In the genomic region with DNA sequence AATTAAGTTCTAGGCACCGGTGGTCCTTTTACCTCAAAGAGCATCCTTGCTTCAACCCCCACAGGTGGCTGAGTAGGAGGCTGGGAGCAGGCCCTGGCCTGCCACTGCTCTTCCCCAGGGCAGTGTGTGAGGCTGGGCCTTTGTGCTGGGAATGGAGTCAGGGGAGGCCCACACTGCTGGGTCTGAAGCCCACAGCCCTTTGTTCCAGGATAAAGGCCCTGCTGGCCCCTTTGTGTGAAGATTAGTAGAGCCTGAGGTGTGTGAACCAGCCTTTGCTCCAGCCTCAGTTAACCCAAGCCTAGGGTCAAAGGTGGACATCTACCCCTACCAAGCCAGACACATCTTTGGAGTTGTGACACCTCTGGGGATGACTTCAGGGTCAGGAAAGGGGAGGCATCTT, we compare ENCODE assay signal across 14 mouse cellular contexts. TPM values are rescaled to one million over a fixed set of nuclear protein-coding genes. Genes with fewer than 3 reads are reported as not detected.
A peak's percentile ranks its signal among the peaks of the same experiment; 100 is the strongest.
DNase-seq lines count a peak whose midpoint lies in the region; ATAC-seq lines count a peak whose summit lies in the region.
"Had no signal": no experiment of that assay in that cellular context is flagged by ENCODE, and none has a peak within 500 bp of the region (broad histone marks: within the 10 kb centered on the region; RNA-seq: fewer than 3 reads in every experiment).

No protein-coding gene starts in this region.

- H3K36me3 ChIP-seq in kidney, embryonic 16.5 days (ENCODE audit: insufficient read depth, low read length) = peaks cover 16% of the 10 kb centered on the region
- H3K36me3 ChIP-seq in embryonic facial prominence, embryonic 14.5 days (ENCODE audit: control insufficient read depth, insufficient read depth, low read length) = peaks cover 49% of the 10 kb centered on the region
- peaks cover 39% of the 10 kb centered on the region; the same call in 1 of the 2 replicates for H3K36me3 ChIP-seq in stomach, embryonic 14.5 days (ENCODE audit: control insufficient read depth, insufficient read depth, low read length)

- H3K4me3 ChIP-seq in kidney, embryonic 16.5 days (ENCODE audit: low read length) = no peak overlapping the region
- no peak overlapping the region for H3K4me3 ChIP-seq in embryonic facial prominence, embryonic 14.5 days (ENCODE audit: low read depth, low read length)
- no peak overlapping the region for H3K4me3 ChIP-seq in stomach, embryonic 14.5 days (ENCODE audit: low read depth, low read length)

- 61% methylated on average over 1 of the region's 1 CpGs for WGBS in kidney, embryonic 16.5 days
- WGBS in embryonic facial prominence, embryonic 14.5 days = 0% methylated on average over 1 of the region's 1 CpGs
- 30% methylated on average over 1 of the region's 1 CpGs for WGBS in stomach, embryonic 14.5 days

- no peak for DNase-seq in kidney, adult 9 months
- peak; percentile 49 for DNase-seq in embryo, embryonic 9.5 days (ENCODE audit: extremely low spot score)
- DNase-seq in embryonic facial prominence, embryonic 14.5 days (ENCODE audit: low spot score) = no peak
- no peak for DNase-seq in left cerebral cortex, adult 18-20 months (ENCODE audit: low spot score in 2 of 2)
- no peak for DNase-seq in kidney, postnatal 4 days
- DNase-seq: cerebellum, adult 18-20 months; kidney, adult 18-20 months had no signal

- H3K9ac ChIP-seq in kidney, embryonic 16.5 days (replicated peaks; ENCODE audit: low read length) = peak overlapping the region; percentile 17; the same call in 1 of the 2 replicates
- H3K9ac ChIP-seq in embryonic facial prominence, embryonic 14.5 days (ENCODE audit: low read depth, low read length) = peak overlapping the region; percentile 43
- H3K9ac ChIP-seq in stomach, embryonic 14.5 days (replicated peaks; ENCODE audit: low read depth, low read length) = no peak overlapping the region

- no peaks in the 10 kb centered on the region for H3K27me3 ChIP-seq in kidney, embryonic 16.5 days (ENCODE audit: insufficient read depth, low read length)
- H3K27me3 ChIP-seq in embryonic facial prominence, embryonic 14.5 days (replicated peaks; ENCODE audit: control insufficient read depth, insufficient read depth, low read length) = no peaks in the 10 kb centered on the region
- no peaks in the 10 kb centered on the region for H3K27me3 ChIP-seq in stomach, embryonic 14.5 days (ENCODE audit: control insufficient read depth, insufficient read depth, low read length)
- H3K27me3 ChIP-seq: CH12.LX had no signal

- ATAC-seq in kidney, embryonic 16.5 days (ENCODE audit: low FRiP score, low TSS enrichment) = no peak
- ATAC-seq in embryonic facial prominence, embryonic 14.5 days (ENCODE audit: low read depth) = no peak
- no peak for ATAC-seq in stomach, embryonic 14.5 days (ENCODE audit: insufficient number of reproducible peaks, insufficient read depth, low FRiP score, low read depth)

- H3K27ac ChIP-seq in kidney, embryonic 16.5 days (ENCODE audit: low read length) = no peak overlapping the region
- peak overlapping the region; percentile 96 for H3K27ac ChIP-seq in embryonic facial prominence, embryonic 14.5 days (replicated peaks; ENCODE audit: low read depth, low read length)
- H3K27ac ChIP-seq in stomach, embryonic 14.5 days (ENCODE audit: low read length) = peak overlapping the region; percentile 39; the same call in 1 of the 2 replicates

- peaks cover 68% of the 10 kb centered on the region for H3K4me1 ChIP-seq in kidney, embryonic 16.5 days (ENCODE audit: insufficient read depth, low read length)
- peaks cover 62% of the 10 kb centered on the region for H3K4me1 ChIP-seq in embryonic facial prominence, embryonic 14.5 days (ENCODE audit: control insufficient read depth, insufficient read depth, low read length)
- peaks cover 62% of the 10 kb centered on the region for H3K4me1 ChIP-seq in stomach, embryonic 14.5 days (ENCODE audit: control insufficient read depth, insufficient read depth, low read length)

- H3K4me2 ChIP-seq in kidney, embryonic 16.5 days (replicated peaks; ENCODE audit: low read depth, low read length) = no peak overlapping the region
- H3K4me2 ChIP-seq in embryonic facial prominence, embryonic 14.5 days (ENCODE audit: low read depth, low read length) = peak overlapping the region; percentile 18; the same call in 1 of the 2 replicates
- no peak overlapping the region for H3K4me2 ChIP-seq in stomach, embryonic 14.5 days (replicated peaks; ENCODE audit: low read depth, low read length)

- no peaks in the 10 kb centered on the region for H3K9me3 ChIP-seq in kidney, embryonic 16.5 days (ENCODE audit: low read length)
- H3K9me3 ChIP-seq in embryonic facial prominence, embryonic 14.5 days (ENCODE audit: control insufficient read depth, low read length) = no peaks in the 10 kb centered on the region
- no peaks in the 10 kb centered on the region for H3K9me3 ChIP-seq in stomach, embryonic 14.5 days (ENCODE audit: control insufficient read depth, low read depth, low read length)

RNA-seq across cellular contexts. Expression of a gene that starts 7.8 kb away (rescaled TPM):
- 21.8 and 23.4 TPM in 2 replicates for polyA plus RNA-seq in kidney, embryonic 16.5 days (2015; fragmentation: Nextera tagmentation; extraction: Ambion mirVana)
- 28.4 and 31.8 TPM in 2 replicates for polyA plus RNA-seq in embryonic facial prominence, embryonic 14.5 days (2014; fragmentation: Nextera tagmentation; extraction: Ambion mirVana)
- 24.3 and 27.6 TPM in 2 replicates for polyA plus RNA-seq in stomach, embryonic 14.5 days (2014; fragmentation: Nextera tagmentation; extraction: Ambion mirVana)
- 10 to 100 TPM; 25.5 to 27.5 TPM for total RNA-seq in left cerebral cortex, adult 18-20 months (2021)
- total RNA-seq: CH12.LX; granulocyte monocyte progenitor cell, adult 5-6 weeks had no signal

RNA-seq across cellular contexts. Expression of a gene that starts 58.6 kb away (rescaled TPM):
- 0.14 TPM in 1 of 2 replicates, not detected in the other for polyA plus RNA-seq in kidney, embryonic 16.5 days (2015; fragmentation: Nextera tagmentation; extraction: Ambion mirVana)
- polyA plus RNA-seq in embryonic facial prominence, embryonic 14.5 days (2014; fragmentation: Nextera tagmentation; extraction: Ambion mirVana) = 0.67 and 1.6 TPM in 2 replicates
- 0.31 and 0.55 TPM in 2 replicates for polyA plus RNA-seq in stomach, embryonic 14.5 days (2014; fragmentation: Nextera tagmentation; extraction: Ambion mirVana)
- 1 to 10 TPM in 1 of 2 experiments, under 1 TPM in 1; 0.59 to 1.1 TPM for total RNA-seq in left cerebral cortex, adult 18-20 months (2021)
- total RNA-seq: CH12.LX; granulocyte monocyte progenitor cell, adult 5-6 weeks; heart, postnatal 25 days had no signal
- polyA plus RNA-seq: liver, embryonic 16.5 days; neural tube, embryonic 11.5 days had no signal
